Mouse (Mus musculus) ES-E14 (cell line): ENCODE measurements around the gene Rab24.

Experiments
- HCFC1 ChIP-seq: IDR thresholded peaks from 2 replicates; pipeline ENCODE4 v1.6.1; 2012; ENCODE audit warnings: low read length, inconsistent platforms, borderline replicate concordance; ENCODE audit not compliant: insufficient read depth
- ZC3H11A ChIP-seq: IDR thresholded peaks from 2 replicates; pipeline ENCODE4 v1.6.1; 2012; ENCODE audit warnings: low read depth, mild to moderate bottlenecking, inconsistent platforms, low read length, borderline replicate concordance

DNA sequence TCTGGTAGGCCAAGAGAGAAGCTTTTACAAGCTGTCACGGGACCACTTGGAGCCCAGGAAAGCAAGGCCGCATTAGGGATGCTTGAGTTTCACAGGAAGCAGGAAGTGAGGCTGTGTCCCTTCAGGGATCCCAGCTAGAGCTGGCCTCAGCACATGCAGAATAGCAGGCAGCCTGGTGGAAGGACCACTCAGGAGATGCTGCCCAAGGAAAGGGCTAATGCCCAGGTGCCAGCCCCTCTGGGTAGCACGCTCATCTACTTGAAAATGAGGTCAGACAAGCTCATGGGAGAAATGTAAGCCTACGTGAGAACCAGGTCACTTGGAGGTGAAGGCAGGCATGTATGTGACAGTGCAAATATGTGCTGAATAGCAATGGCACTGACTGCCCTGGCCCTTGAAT lies 5.4 kb upstream of the Rab24 start:
- TF ChIP-seq ZC3H11A = no peak
- TF ChIP-seq HCFC1 = no peak
